Mouse (Mus musculus) embryonic facial prominence, embryonic 11.5 days (tissue): ENCODE measurements around the gene Nosip. TPM values are rescaled to one million over a fixed set of nuclear protein-coding genes. Genes with fewer than 3 reads are reported as not detected.

Experiments
- ATAC-seq: fragments of 200-750 bp; cut with Nextera tagmentation; replicated peaks from 2 replicates; pipeline ENCODE4 v1.8.0; 2017; ENCODE audit warnings: low read depth; ENCODE audit not compliant: insufficient number of reproducible peaks, low FRiP score, low TSS enrichment
- DNase-seq: peaks from one replicate; pipeline ENCODE4 v3.0.0-alpha.2; 2015; ENCODE audit warnings: low spot score
- H3K27ac ChIP-seq: fragments of 300-500 bp; sonication (generic); replicated peaks from 2 replicates; pipeline ENCODE4 v1.5.1; 2014; ENCODE audit warnings: mild to moderate bottlenecking, low read depth, low read length, control low read depth
- H3K27me3 ChIP-seq: fragments of 300-500 bp; sonication (generic); 2 replicates; pipeline ENCODE4 v1.6.1; 2014; ENCODE audit warnings: mild to moderate bottlenecking, low read length, moderate library complexity, mixed read lengths; ENCODE audit not compliant: control insufficient read depth, insufficient read depth
- H3K36me3 ChIP-seq: fragments of 300-500 bp; sonication (generic); replicated peaks from 2 replicates; pipeline ENCODE4 v1.6.1; 2014; ENCODE audit warnings: low read depth, mild to moderate bottlenecking, low read length, moderate library complexity, mixed read lengths; ENCODE audit not compliant: control insufficient read depth, insufficient read depth
- H3K4me1 ChIP-seq: fragments of 300-500 bp; sonication (generic); 2 replicates; pipeline ENCODE4 v1.6.1; 2014; ENCODE audit warnings: low read length, mixed read lengths; ENCODE audit not compliant: control insufficient read depth, insufficient read depth
- H3K4me2 ChIP-seq: fragments of 300-500 bp; sonication (generic); 2 replicates; pipeline ENCODE4 v1.6.1; 2014; ENCODE audit warnings: low read depth, mild to moderate bottlenecking, control low read depth, low read length, moderate library complexity
- H3K4me3 ChIP-seq: fragments of 300-500 bp; sonication (generic); 2 replicates; pipeline ENCODE4 v1.5.1; 2014; ENCODE audit warnings: low read depth, low read length, control low read depth
- H3K9ac ChIP-seq: fragments of 300-500 bp; sonication (generic); replicated peaks from 2 replicates; pipeline ENCODE4 v1.6.1; 2014; ENCODE audit warnings: mild to moderate bottlenecking, control low read depth, low read length
- H3K9me3 ChIP-seq: fragments of 300-500 bp; sonication (generic); replicated peaks from 2 replicates; pipeline ENCODE4 v1.6.1; 2016; ENCODE audit warnings: mild to moderate bottlenecking, low read length, inconsistent platforms, mixed read lengths; ENCODE audit not compliant: control insufficient read depth
- WGBS: fragments of 180-500 bp; shearing (Covaris S2); extraction: QIAGEN DNeasy Blood & Tissue Kit; methylation state at CpG from one replicate; pipeline ENCODE4 v1.1.7; 2014; 5-methylcytosine and 5-hydroxymethylcytosine counted together
- polyA plus RNA-seq: library from polyadenylated mRNA; unstranded; fragments of >200 nt; fragmentation: Nextera tagmentation; extraction: Ambion mirVana; gene quantifications from 2 replicates; pipeline ENCODE4 v1.2.1, GENCODE M21; 2014

Nosip gene
- polyA plus RNA-seq, 1 experiment from 2014 or later, result 63.8 TPM

DNA sequence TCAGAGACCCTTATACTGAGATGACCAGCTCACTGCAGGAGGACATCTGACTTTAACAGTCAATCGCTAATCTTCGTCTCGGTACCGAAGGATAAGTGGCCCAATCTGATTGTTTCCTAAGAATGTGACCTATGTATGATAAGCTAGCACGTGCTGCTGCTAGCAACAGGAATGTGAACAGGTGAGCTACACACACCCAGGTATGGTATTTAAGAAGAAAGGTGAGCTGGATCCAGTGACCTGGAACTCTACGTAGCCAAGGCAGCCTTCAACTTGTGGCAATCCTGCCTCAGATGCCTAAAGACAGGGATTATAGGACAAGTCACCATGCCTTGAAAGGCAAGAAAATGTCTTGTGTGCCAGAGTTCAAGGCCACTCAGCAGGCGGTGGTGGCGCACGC, 23.8 kb upstream of the Nosip start:
- peaks cover 34% of the 10 kb centered on the region for H3K36me3 ChIP-seq

DNA sequence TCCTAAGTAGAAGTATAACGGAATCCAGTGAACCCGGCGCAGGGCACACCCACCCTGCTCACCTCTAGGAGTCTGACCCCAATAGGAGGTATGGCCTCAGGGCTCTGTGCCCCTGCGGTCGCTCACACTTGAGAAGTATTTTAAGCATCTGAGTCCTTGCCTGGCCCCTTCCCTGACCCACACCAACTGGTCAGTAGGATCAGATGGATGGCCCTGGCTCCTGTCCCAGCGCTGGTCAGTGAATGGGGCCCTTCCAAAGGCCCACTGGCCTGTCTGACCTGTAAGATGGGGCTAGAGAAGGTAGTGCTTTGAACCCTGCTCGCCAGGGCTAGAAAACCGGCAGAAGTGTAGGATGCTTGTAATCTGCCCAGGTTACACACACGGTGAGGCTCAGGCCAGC, 21.4 kb upstream of the Nosip start:
- Histone ChIP-seq H3K36me3 (peaks cover 32% of the 10 kb centered on the region), H3K4me3 (no peak overlapping the region), H3K4me1 (no peaks in the 10 kb centered on the region), H3K4me2 (no peak overlapping the region), H3K27me3 (no peaks in the 10 kb centered on the region), H3K27ac (no peak overlapping the region), H3K9me3 (no peaks in the 10 kb centered on the region), H3K9ac (no peak overlapping the region)
- ATAC-seq (no peak; the same call in 1 of the 2 replicates), DNase-seq (no peak)
- WGBS, result 87% methylated on average over 9 of the region's 9 CpGs

More for the DNA sequence above, 23.8 kb upstream of the Nosip start:
- Histone ChIP-seq H3K27ac (no peak overlapping the region), H3K4me3 (no peak overlapping the region), H3K4me1 (no peaks in the 10 kb centered on the region), H3K4me2 (no peak overlapping the region), H3K27me3 (no peaks in the 10 kb centered on the region), H3K9ac (no peak overlapping the region), H3K9me3 (no peaks in the 10 kb centered on the region)
- 92% methylated on average over 9 of the region's 9 CpGs for WGBS
- ATAC-seq (no peak), DNase-seq (no peak)

DNA sequence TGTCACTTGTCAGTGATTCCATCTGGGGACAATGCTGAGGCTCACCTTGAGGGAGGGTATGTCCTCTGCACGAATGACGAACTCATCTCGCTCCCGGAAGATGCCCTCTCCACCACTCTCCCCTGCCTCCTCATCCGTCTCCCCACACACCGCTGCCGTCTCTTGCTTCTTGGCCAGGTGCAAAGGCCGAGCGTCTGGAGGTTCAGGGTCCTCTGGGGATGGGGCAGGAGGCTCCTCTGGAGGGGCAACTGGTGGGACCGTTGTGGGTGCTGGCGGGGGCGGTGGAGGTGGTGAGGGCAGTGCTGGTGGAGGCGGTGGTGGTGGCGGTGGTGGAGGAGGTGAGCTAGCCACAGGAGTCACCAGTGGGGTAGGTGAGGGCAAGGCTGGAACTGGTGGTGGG, 18.9 kb upstream of the Nosip start:
- Histone ChIP-seq H3K36me3 (peaks cover 46% of the 10 kb centered on the region), H3K27ac (no peak overlapping the region), H3K9me3 (no peaks in the 10 kb centered on the region), H3K9ac (no peak overlapping the region), H3K4me3 (no peak overlapping the region), H3K27me3 (no peaks in the 10 kb centered on the region), H3K4me2 (no peak overlapping the region), H3K4me1 (no peaks in the 10 kb centered on the region; the same call in 1 of the 2 replicates)
- 93% methylated on average over 14 of the region's 14 CpGs for WGBS
- DNase-seq, result no peak
- no peak; the same call in 1 of the 2 replicates for ATAC-seq

DNA sequence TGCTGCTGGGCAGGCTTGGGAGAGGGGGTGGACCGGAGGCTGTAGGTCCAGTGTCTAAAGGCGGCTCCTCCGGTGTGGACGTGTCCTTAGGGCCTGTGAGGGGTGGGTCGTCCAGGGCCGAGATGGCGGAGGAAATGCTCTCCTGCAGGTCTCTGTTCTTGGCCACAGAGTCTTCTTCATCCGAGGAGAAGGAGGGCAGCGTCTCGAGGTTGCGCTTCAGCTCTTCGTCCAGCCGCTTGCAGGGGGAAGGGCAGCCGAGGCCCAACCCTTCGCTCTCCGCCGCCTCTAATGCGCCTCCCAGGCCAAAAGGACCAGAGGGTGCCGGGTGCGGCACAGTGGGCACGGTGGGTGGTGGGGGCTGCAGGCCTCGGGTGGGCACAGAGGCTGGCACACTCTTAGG, 16.5 kb upstream of the Nosip start:
- Histone ChIP-seq H3K4me3 (no peak overlapping the region), H3K4me1 (peaks cover 2% of the 10 kb centered on the region; the same call in 1 of the 2 replicates), H3K27ac (no peak overlapping the region), H3K9ac (no peak overlapping the region), H3K36me3 (peaks cover 63% of the 10 kb centered on the region), H3K9me3 (no peaks in the 10 kb centered on the region), H3K4me2 (no peak overlapping the region), H3K27me3 (no peaks in the 10 kb centered on the region)
- ATAC-seq (no peak), DNase-seq (no peak)
- WGBS, result 92% methylated on average over 22 of the region's 22 CpGs

DNA sequence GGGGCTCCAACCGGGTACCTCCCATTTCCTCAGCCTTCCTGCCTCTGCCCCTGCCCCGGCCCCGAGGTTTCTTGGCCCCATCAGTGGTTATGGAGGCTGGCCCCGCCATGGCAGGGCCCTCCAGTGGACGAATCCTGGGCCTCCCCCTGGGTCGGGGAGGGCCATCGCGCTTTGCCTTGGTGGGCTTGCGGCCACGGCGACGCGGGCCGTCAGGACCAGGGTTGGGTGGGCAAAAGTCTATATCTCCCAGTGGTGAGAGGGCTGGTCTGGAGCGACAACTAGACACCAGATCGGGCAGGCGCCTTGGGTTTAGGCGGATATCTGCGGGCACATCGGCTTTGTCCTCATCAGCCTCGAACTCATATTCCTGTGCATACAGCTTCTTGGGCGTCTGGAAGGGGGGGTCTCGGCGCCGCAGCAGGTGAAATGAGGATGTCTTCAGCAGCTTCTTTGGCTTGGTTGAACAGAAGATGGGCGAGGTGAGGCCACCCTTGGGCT, 15.3 kb upstream of the Nosip start:
- no peaks in the 10 kb centered on the region for H3K27me3 ChIP-seq
- H3K9ac ChIP-seq, result no peak overlapping the region
- H3K4me3 ChIP-seq, result no peak overlapping the region
- WGBS, result 94% methylated on average over 26 of the region's 26 CpGs
- peaks cover 63% of the 10 kb centered on the region for H3K36me3 ChIP-seq
- no peak for ATAC-seq
- H3K9me3 ChIP-seq, result no peaks in the 10 kb centered on the region
- H3K27ac ChIP-seq, result no peak overlapping the region
- peaks cover 5% of the 10 kb centered on the region; the same call in 1 of the 2 replicates for H3K4me1 ChIP-seq
- no peak for DNase-seq
- H3K4me2 ChIP-seq, result no peak overlapping the region

- no peaks in the 10 kb centered on the region for H3K27me3 ChIP-seq
- WGBS, result 97% methylated on average over 14 of the region's 14 CpGs
Measured at GRCm38 (mm10) chr7:45047491-45047890, 14.7 kb upstream of the Nosip start.

GRCm38 (mm10) chr7:45048001-45048890, 14.0 kb upstream of the Nosip start:
- Histone ChIP-seq H3K9me3 (no peaks in the 10 kb centered on the region), H3K36me3 (peaks cover 53% of the 10 kb centered on the region), H3K27ac (no peak overlapping the region), H3K27me3 (no peaks in the 10 kb centered on the region), H3K4me3 (no peak overlapping the region), H3K4me1 (peaks cover 5% of the 10 kb centered on the region; the same call in 1 of the 2 replicates), H3K9ac (no peak overlapping the region), H3K4me2 (no peak overlapping the region; the same call in 1 of the 2 replicates)
- ATAC-seq (no peak), DNase-seq (no peak)
- WGBS, result 93% methylated on average over 38 of the region's 38 CpGs

More at GRCm38 (mm10) chr7:45047491-45047890, 14.7 kb upstream of the Nosip start:
- ATAC-seq (no peak), DNase-seq (no peak)
- no peaks in the 10 kb centered on the region for H3K9me3 ChIP-seq
- H3K4me2 ChIP-seq, result no peak overlapping the region; the same call in 1 of the 2 replicates
- H3K9ac ChIP-seq, result no peak overlapping the region
- peaks cover 59% of the 10 kb centered on the region for H3K36me3 ChIP-seq
- no peak overlapping the region for H3K4me3 ChIP-seq
- H3K4me1 ChIP-seq, result peaks cover 5% of the 10 kb centered on the region; the same call in 1 of the 2 replicates
- H3K27ac ChIP-seq, result no peak overlapping the region
